Mouse (Mus musculus): ENCODE measurements around the gene Nudt6.

DNA sequence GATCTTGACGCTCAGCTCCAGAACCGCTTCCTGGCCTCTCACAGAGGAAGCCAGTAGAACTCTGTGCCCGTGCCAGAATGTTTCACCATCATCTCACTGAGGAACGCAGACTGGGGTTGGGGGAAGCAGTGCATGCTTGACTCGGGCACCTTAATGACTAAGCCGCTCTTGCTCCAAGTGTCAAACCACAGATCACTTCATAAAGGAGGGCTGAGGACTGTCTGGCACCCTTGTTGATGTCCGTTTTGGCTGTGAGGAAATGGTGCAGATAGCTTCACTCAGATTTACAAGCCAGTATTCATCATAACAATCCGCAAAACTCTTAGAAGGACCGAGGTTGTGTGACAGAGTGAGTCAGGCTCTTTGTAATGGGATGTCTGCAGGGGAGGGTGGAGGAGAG lies 59.3 kb downstream of the Nudt6 start:
- no peak for TF ChIP-seq CTCF (IDR thresholded peaks at IDR 0.05; ENCODE audit: borderline replicate concordance, insufficient read depth, low read depth, low read length)
- TF ChIP-seq POLR2A (IDR thresholded peaks at IDR 0.05; ENCODE audit: borderline replicate concordance, insufficient read depth, low read length): no peak
